Mouse (Mus musculus) thymus, adult 2 months (tissue): ENCODE results near the gene Csgalnact2. TPM values are rescaled to one million over a fixed set of nuclear protein-coding genes. Genes with fewer than 3 reads are reported as not detected.

Experiments used
- DNase-seq: peaks from one replicate; pipeline ENCODE4 v3.0.0; 2021
- H3K27ac ChIP-seq: fragments of 200-500 bp; 2 replicates; pipeline ENCODE4 v1.5.1; 2012; ENCODE audit warnings: low read length, control low read depth; ENCODE audit not compliant: control insufficient read depth, insufficient read depth
- H3K27me3 ChIP-seq: fragments of 200-500 bp; 2 replicates; pipeline ENCODE4 v1.6.1; 2012; ENCODE audit warnings: mild to moderate bottlenecking, low read length, moderate library complexity, mixed read lengths; ENCODE audit not compliant: control insufficient read depth, insufficient read depth
- H3K36me3 ChIP-seq: fragments of 200-500 bp; 2 replicates; pipeline ENCODE4 v1.6.1; 2012; ENCODE audit warnings: mild to moderate bottlenecking, low read length, moderate library complexity; ENCODE audit not compliant: control insufficient read depth, insufficient read depth
- H3K4me1 ChIP-seq: fragments of 200-500 bp; replicated peaks from 2 replicates; pipeline ENCODE4 v1.6.1; 2012; ENCODE audit warnings: low read length; ENCODE audit not compliant: control insufficient read depth, insufficient read depth
- H3K4me3 ChIP-seq: fragments of 200-500 bp; 2 replicates; pipeline ENCODE4 v1.5.1; 2012; ENCODE audit warnings: mild to moderate bottlenecking, low read length, control low read depth, moderate library complexity; ENCODE audit not compliant: control insufficient read depth, insufficient read depth
- CTCF ChIP-seq: fragments of 200-500 bp; IDR thresholded peaks from 2 replicates; pipeline ENCODE4 v1.5.1; 2012; ENCODE audit warnings: mild to moderate bottlenecking, control low read depth, low read length, moderate library complexity, borderline replicate concordance; ENCODE audit not compliant: control insufficient read depth, poor library complexity, insufficient read depth; ENCODE audit errors: extremely low read depth
- POLR2A ChIP-seq: fragments of 200-500 bp; IDR thresholded peaks from 2 replicates; pipeline ENCODE4 v1.6.1; 2012; ENCODE audit warnings: mild to moderate bottlenecking, low read length, control low read depth, moderate library complexity; ENCODE audit not compliant: control insufficient read depth, poor library complexity, insufficient read depth; ENCODE audit errors: extremely low read depth
- WGBS: fragments of 180-500 bp; shearing (Covaris S2); methylation state at CpG from one replicate; pipeline ENCODE4 v1.1.7; 2018; 5-methylcytosine and 5-hydroxymethylcytosine counted together
- polyA plus RNA-seq: library from polyadenylated mRNA; depleted of rRNA; stranded (reverse); fragments of >200 nt; gene quantifications from 2 replicates; pipeline ENCODE4 v1.2.3, GENCODE M21; 2012

Csgalnact2 gene
- polyA plus RNA-seq, 1 experiment = 2.6 TPM

DNA sequence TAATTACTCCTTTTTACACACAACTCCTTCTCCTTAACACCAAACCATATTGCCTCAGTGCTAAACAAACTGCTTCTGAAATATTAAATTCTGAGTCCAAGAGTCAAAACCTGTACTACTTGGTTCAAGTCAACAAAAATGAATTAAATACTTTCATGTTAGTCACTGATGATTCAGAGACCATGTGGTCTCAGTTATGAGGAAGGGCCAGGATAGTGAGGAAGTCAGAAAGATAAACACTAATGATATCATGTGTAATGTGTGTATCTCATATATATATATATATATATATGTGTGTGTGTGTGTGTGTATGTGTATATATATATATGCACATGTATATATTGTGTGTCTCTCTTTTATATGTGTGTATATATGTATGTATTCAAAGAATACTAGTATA, 12.4 kb downstream of the Csgalnact2 start:
- H3K27ac ChIP-seq = no peak overlapping the region
- no peak overlapping the region for H3K4me3 ChIP-seq
- H3K27me3 ChIP-seq = no peaks in the 10 kb centered on the region
- no peaks in the 10 kb centered on the region for H3K4me1 ChIP-seq
- no peak for DNase-seq
- H3K36me3 ChIP-seq = 0 out of 2 replicates have a peak, but pooled peaks cover 6% of the 10 kb centered on the region
- TF ChIP-seq CTCF = no peak
- no peak for TF ChIP-seq POLR2A

DNA sequence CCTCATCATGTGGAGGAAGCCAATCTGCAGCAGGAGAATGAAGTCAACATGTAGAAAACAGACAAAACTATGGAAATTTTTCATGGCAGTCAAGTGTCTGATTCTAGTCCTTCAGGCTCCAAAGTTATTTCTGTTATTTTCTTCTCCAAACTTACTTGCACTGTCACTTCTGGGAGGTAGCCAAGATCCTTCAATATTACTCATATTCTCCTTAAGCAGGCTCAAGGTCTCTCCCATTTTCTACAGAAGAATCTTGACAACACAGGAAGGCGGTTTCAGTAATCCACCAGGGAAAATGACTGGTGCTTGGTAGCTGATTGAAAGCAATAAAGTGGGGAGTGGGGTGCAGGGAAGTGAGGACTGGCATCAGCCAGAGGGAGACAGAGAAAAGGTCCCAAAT, 16.2 kb downstream of the Csgalnact2 start:
- DNase-seq = no peak
- Histone ChIP-seq H3K4me3 (no peak overlapping the region), H3K4me1 (no peaks in the 10 kb centered on the region), H3K36me3 (0 out of 2 replicates have a peak, but pooled peaks cover 6% of the 10 kb centered on the region), H3K27me3 (no peaks in the 10 kb centered on the region), H3K27ac (no peak overlapping the region)
- WGBS = 94% methylated on average over 1 of the region's 1 CpGs
- TF ChIP-seq POLR2A = no peak

DNA sequence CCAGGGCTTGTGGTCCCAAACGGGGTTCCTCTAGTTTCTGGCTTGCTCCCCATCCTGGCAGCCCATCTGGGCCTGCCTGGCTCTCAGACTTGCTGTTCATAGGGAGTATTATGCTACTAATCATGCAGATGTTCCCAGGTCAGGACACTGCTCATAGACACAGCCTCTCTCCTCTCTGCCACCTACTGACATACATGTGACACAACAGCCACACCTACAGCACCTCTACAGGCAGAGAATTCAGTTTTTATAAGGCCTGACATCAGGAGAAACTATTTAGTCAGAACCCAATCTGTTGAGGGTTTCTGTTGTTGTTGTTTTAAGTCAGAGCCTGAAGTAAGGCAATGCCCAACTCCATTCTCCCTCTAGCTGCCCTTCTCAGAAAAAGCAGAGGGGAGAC, 27.1 kb downstream of the Csgalnact2 start:
- 83% methylated on average over 1 of the region's 1 CpGs for WGBS
- DNase-seq = no peak
- no peak overlapping the region for H3K27ac ChIP-seq
- H3K4me1 ChIP-seq = no peaks in the 10 kb centered on the region
- H3K4me3 ChIP-seq = no peak overlapping the region
- no peak for TF ChIP-seq CTCF
- TF ChIP-seq POLR2A = no peak
- H3K27me3 ChIP-seq = no peaks in the 10 kb centered on the region
- 0 out of 2 replicates have a peak, but pooled peaks cover 4% of the 10 kb centered on the region for H3K36me3 ChIP-seq

DNA sequence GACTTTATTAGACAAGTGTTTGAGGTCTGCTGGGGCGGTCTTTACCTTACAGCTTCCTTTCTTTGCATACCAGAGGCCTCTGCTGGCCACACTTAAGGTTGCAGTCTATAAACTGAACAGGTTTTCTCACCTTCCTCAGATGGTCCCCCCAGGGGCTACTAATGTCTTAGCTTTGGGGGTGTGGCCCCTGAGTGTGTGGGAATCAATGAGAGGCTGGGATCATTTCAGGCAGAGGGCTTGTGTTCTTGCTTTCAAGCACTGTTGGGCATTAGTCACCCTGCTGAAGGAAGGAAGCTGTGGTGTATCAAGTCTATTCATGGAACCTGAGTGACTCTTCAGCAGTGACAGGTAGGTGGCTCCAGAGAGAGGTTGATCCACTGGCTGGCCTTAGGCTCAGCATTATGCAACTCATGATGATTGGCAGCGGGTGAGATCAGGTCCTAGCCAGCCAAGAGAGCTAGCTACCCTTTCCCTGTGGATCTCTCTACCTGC, 39.6 kb downstream of the Csgalnact2 start:
- 48% methylated on average over 2 of the region's 2 CpGs for WGBS
- Histone ChIP-seq H3K4me1 (no peaks in the 10 kb centered on the region), H3K27me3 (no peaks in the 10 kb centered on the region), H3K4me3 (no peak overlapping the region), H3K27ac (no peak overlapping the region), H3K36me3 (no peaks in the 10 kb centered on the region)
- TF ChIP-seq CTCF = no peak
- TF ChIP-seq POLR2A = no peak
- no peak for DNase-seq

DNA sequence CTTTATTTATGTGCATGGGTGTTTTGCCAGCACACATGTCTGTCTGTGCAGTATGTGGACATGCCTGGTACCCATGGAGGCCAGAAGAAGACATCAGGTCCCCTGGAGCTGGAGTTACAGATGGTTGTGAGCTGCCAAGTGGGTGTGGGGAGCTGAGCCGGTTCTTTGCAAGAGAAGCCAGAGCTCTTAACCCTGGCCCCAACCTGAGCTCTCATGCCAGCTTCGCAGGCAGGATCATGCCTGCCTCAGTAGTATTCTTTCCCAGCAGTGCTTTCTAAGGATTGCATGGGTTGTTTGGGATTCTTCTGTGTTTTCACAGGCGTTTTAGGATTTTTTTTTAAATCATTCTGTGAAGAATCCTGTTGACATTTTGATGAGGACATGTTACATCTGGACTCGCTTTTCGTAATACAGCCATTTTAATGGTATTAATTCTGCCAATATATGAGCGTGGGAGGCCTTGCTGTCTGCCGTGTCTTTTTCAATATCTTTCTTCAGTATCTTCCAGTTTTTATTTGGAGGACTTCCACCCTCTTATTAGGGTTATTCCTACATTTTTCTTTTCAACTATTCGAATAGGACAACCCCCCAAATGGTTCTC, 41.1 kb downstream of the Csgalnact2 start:
- no peaks in the 10 kb centered on the region for H3K27me3 ChIP-seq
- H3K4me1 ChIP-seq = no peaks in the 10 kb centered on the region
- no peaks in the 10 kb centered on the region for H3K36me3 ChIP-seq
- WGBS = 90% methylated on average over 8 of the region's 8 CpGs
- TF ChIP-seq POLR2A (no peak), CTCF (no peak)
- DNase-seq = no peak
- no peak overlapping the region for H3K4me3 ChIP-seq
- no peak overlapping the region for H3K27ac ChIP-seq

DNA sequence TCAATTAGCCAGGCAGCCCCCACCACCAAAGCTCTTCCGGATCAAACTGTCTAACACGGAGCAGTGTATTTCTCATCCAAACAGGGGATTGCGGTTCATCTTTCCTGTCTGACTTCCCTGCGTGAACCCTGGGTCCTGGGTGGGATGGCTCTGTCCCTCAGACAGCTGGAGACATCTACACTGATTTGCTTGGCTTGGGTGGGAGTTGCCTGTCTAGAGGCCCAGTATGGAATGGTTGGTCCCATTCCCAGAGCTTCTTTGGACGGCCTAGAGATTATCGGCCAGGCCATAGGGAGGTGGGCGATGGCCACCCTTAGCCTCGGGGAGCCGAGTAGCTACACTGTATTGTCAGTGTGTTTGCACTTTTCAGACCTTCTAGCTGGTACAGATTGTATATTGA, 48.1 kb downstream of the Csgalnact2 start:
- no peaks in the 10 kb centered on the region for H3K27me3 ChIP-seq
- H3K36me3 ChIP-seq = no peaks in the 10 kb centered on the region
- DNase-seq = no peak
- H3K4me3 ChIP-seq = no peak overlapping the region
- 98% methylated on average over 9 of the region's 9 CpGs for WGBS
- no peak overlapping the region for H3K27ac ChIP-seq
- no peaks in the 10 kb centered on the region for H3K4me1 ChIP-seq
- no peak for TF ChIP-seq POLR2A
- no peak for TF ChIP-seq CTCF
